Mouse (Mus musculus) splenic B cell, adult 2 months (primary cell): Measurements from ENCODE around the gene Prkca.

Experiments
- DNase-seq: peaks from one replicate; pipeline ENCODE4 v3.0.0-alpha.2; 2011; ENCODE audit warnings: low read depth, low spot score
- H3K27me3 ChIP-seq: 2 replicates; pipeline ENCODE4 v1.6.1; 2012; ENCODE audit warnings: mild to moderate bottlenecking, low read length, moderate library complexity, mixed read lengths; ENCODE audit not compliant: control insufficient read depth, poor library complexity, insufficient read depth, severe bottlenecking
- H3K36me3 ChIP-seq: 2 replicates; pipeline ENCODE4 v1.6.1; 2012; ENCODE audit warnings: mild to moderate bottlenecking, low read length, moderate library complexity, mixed read lengths; ENCODE audit not compliant: control insufficient read depth, poor library complexity, insufficient read depth, severe bottlenecking

The Prkca gene

DNA sequence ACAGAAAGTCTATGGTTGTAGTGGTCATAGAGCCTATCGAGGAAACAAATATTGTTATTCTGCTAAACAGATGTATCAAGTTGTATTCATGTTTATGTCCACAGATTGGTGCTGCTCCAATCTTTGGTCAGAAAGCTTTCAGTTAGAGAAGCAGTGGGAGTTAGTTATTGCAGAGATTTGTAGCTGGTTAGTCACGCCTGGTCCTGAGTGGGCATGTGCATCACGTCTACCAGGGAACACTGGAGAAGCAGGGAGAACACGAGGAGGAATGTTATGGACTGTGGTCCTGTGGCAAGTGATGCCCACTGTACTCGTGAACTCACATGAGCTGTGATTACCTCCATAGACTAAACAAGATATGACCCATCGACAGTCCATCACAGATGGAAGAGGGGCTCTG, 153.4 kb downstream of the Prkca start:
- Histone ChIP-seq H3K36me3 (peaks cover 2% of the 10 kb centered on the region; the same call in 1 of the 2 replicates), H3K27me3 (no peaks in the 10 kb centered on the region)
- DNase-seq: no peak

DNA sequence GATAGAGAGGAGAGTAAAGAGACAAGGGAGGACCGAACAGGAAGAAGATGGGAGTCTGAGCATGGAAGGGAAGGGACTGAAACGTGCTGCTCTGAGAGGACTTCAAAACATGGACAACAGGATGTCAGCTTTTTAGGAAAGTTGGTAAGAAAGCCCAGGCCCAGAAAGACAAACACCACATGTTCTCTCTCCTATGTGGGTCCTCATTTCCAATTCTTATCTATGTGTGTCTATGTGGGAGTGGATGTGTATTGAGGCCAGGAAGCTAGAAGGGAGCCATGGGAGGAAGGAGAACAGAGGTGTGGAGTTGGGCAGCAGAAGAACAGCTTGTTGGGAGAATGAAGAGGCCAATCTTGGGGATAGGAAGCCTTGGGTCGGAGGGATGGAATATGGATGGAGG, 154.4 kb downstream of the Prkca start:
- no peak for DNase-seq
- peaks cover 2% of the 10 kb centered on the region; the same call in 1 of the 2 replicates for H3K36me3 ChIP-seq
- H3K27me3 ChIP-seq: no peaks in the 10 kb centered on the region

DNA sequence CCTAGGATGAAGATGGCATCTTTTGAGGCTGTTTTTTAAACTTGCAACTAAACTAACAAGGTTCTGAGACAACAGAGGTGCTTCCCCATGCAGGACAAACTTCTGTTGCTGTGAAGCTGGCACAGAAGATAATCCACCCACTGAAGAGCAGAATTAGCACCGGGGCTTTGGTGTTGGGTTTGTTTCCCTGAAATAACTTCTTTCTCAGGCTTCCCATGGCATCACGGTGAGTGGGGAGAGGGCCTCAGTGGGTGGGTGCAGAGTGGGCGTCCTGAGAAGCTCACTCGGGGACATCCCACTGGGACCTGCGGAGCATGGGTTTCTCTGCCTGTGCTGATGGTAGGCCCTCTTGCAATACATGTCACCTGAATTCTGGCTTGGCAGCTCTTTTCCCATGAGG, 161.3 kb downstream of the Prkca start:
- no peaks in the 10 kb centered on the region for H3K27me3 ChIP-seq
- DNase-seq: no peak
- no peaks in the 10 kb centered on the region for H3K36me3 ChIP-seq

DNA sequence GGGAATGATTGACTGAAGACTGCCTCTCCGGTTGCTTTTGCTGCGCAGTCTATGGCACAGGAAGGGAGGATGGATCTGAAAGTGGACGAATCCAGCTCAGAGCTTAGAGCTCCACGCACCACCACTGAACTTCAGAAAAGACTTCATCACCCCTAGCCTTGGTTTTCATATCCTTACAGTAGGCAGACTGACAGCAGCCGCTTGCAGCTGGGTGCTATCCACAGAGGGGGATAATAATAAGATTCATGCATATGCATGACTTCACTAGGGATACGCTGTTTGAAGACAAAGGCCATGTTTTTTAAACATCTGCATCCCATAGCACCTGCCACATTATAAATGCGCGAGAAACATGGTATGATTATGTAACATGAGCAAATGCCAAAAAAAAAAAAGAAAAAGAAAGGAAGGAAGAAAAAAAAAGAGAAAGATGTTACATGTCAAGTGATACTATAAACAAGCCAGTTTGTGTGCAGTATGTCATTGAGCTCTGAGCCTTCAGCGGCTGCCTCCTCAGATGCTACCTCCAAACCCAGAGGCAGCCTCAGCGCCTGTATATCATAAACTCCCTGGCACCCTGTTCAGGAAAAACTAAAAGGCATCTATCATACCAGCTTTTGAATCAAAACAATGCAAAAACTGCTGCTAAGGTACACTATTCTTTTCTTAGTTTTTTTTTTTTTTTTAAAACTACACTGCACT, 162.6 kb downstream of the Prkca start:
- Histone ChIP-seq H3K36me3 (no peaks in the 10 kb centered on the region), H3K27me3 (no peaks in the 10 kb centered on the region)
- no peak for DNase-seq

DNA sequence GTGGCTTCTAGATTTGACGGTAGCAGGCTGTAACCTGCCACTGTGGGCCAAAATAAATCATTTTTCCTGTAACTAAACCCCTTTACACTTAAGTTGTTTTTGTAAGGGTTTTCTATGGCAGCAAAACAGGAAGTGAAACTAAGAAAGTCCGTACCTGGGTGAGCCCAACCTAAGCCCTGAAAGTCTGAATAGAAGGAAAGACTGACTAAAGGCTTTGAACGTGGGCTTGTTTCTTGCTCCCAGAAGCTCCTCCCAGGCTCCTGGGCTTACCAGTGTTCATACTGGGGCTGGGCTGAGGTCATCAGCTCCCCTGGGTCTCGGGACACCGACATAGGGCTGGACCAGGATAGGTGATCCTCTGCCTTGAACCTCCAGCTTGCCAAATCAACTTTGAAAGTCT, 164.9 kb downstream of the Prkca start:
- DNase-seq: peak; percentile 80
- H3K27me3 ChIP-seq: no peaks in the 10 kb centered on the region
- no peaks in the 10 kb centered on the region for H3K36me3 ChIP-seq

DNA sequence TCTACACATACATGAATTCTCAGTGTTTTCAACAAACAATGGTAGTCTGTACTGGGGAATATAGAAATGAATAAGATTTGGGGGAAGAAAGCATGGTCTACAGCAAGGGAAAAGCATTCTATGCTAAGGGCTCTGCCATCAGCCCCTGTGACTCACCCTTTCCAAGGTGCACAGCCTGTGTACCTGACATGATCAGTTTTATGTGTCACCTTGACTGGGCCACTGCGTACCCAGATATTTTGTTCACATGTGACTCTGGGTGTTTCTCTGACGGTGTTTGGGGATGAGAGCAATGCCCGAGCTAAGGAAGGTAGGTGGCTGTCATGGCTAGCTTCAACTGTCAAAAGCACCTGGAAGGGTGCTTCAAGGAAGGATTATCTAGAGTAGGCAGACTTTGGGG, 165.5 kb downstream of the Prkca start:
- Histone ChIP-seq H3K27me3 (no peaks in the 10 kb centered on the region), H3K36me3 (no peaks in the 10 kb centered on the region)
- DNase-seq: no peak

DNA sequence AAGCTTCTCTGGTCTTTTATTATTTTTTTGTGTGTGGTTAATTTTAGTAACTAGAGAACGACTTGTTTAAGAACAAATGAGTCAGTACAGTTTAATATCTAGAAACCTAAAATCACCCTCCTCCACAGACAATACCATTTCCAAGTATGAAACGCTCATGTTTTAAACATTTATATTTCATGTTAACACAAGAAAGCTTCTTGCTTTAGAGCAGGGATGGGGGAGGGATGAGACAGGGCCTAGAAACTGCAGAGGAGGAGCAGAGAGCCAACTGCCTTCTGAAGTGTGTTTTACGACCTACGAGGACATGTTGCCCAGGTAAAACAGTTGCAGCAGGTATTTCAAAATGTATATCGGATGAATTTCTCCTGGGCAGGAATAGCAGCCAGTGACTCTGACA, 167.0 kb downstream of the Prkca start:
- no peak for DNase-seq
- H3K36me3 ChIP-seq: no peaks in the 10 kb centered on the region

DNA sequence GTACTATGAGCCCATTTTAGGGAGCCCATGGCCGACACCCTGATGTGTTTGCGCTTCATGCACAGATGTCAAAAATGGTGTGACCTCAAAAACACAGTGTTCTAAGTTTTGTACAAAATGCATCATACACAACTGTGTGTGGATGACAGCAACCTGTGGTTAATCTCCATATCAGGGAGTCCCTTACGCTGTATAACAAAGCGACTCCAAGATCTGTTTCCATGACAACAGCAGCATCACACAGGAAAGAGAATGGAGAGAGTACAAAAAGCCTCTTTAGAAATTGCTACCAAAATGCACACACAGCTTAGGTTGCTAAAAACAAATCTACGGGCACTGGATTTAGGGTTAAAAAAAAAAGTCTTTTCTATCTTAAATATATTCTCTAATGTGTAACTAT, 171.8 kb downstream of the Prkca start:
- Histone ChIP-seq H3K27me3 (no peaks in the 10 kb centered on the region), H3K36me3 (no peaks in the 10 kb centered on the region)
- no peak for DNase-seq

More for the DNA sequence above, 167.0 kb downstream of the Prkca start:
- no peaks in the 10 kb centered on the region for H3K27me3 ChIP-seq

DNA sequence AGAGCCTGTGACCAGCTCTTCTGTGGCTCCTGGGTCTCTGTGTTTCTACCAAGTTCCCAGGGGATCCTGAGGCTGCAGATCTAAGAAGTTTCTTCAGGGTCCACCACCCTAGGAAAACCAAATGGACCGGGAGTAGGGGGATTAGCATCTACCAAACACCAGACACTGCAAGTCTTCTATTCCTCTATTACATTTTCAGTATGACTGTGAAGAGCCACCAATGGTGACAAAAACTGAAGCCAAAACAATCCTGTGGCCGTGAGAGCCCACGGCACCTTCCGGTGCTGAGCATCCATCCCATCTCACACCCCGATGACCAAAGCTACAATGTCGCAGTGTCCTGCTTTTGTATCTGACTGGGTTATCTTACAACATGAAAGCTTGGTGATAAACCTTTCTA, 172.5 kb downstream of the Prkca start:
- Histone ChIP-seq H3K36me3 (no peaks in the 10 kb centered on the region), H3K27me3 (no peaks in the 10 kb centered on the region)
- DNase-seq: no peak

DNA sequence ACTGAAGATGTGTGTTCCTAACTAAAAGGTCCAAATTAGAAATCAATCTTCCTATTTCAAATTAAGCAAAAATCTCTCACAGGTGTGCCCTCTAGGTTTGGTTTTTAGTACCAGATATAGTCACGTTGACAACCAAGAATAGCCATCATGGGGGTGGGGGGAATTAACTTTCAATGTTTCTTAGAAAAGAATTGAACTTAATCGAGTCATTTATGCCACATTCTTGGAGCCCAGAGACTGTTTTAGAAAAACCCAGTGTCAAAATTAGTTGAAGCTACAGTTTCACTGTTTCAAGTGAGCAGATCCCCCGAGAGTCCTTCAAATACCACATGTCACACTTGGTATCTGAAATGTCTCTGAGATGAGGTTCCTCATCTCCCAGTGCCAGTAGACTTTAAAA, 173.6 kb downstream of the Prkca start:
- DNase-seq: no peak
- Histone ChIP-seq H3K27me3 (no peaks in the 10 kb centered on the region), H3K36me3 (no peaks in the 10 kb centered on the region)

DNA sequence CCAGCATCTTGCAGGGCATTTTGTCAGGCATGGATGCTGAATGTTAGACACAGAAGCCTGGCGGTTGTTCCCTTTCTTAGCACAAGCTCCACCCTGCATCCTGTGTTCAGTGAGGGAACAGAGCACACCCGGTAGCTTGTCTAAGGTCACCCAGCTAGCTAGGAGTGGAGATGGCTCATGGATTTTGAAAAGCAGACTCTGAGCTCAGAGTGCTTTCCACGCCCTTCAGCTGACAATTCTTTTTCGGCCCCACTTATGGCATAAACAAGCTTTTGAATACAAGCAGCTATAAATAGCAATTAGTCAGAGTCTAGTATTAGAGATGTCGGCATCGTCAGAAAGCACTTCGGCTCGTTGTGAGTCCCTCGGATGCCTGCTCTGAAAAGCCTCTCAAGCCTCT, 178.0 kb downstream of the Prkca start:
- no peaks in the 10 kb centered on the region for H3K27me3 ChIP-seq
- no peaks in the 10 kb centered on the region for H3K36me3 ChIP-seq
- DNase-seq: no peak

DNA sequence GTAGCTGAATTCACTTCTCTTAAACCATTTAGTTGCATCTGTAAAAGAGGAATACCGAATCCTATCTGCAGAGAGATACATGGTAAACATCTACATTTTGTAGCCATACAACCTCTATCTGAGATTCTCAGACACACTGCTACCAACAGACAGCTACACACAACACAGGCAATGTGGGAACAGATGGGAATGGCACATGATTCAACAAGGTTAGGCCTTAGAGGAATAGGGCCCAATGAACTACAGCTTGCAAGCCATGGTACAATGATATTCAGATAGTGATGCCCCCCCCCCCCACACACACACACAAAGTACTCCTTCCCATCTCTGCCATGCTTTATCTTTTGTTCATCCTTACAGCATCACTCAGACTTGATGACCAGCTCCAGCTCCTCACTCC, 181.1 kb downstream of the Prkca start:
- Histone ChIP-seq H3K36me3 (no peaks in the 10 kb centered on the region), H3K27me3 (no peaks in the 10 kb centered on the region)
- DNase-seq: no peak

DNA sequence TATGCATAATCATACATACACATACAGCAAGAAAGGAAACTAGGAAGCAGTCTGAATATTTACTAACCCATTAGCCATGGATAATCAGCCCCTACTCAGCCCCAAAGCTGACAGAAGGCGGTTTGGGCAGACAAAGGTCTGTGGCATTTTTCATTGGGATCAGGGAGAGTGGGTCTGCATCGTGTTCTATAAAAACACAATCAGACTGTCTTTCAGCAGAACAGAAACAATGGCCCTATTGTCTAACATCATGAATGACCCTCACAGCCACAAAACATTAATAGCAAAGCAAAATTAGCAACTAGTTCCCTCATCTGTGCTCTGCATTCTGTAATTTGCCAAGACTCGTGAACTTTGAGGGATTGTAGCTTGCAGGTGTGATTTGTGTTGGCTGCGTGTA, 181.6 kb downstream of the Prkca start:
- DNase-seq: no peak
- H3K36me3 ChIP-seq: no peaks in the 10 kb centered on the region
- H3K27me3 ChIP-seq: no peaks in the 10 kb centered on the region

DNA sequence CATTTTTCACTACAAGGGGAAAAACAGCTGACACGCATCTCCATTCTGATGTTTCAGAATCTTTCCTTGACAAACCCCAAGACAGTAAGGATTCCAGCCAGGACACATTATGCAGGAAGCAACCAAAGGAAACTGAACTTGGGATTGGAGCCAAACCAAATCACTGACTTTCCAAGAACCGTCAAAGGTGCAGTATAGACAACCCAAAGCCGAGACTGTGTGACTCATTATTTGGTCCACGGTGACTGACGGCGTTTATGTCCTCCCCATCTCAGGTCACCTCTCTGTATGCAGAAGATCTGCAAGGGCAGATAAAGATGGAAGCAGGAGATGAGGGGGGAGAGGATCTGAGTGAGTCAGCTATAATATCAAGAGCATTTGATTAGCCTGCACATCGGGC, 183.7 kb downstream of the Prkca start:
- no peaks in the 10 kb centered on the region for H3K27me3 ChIP-seq
- no peak for DNase-seq

DNA sequence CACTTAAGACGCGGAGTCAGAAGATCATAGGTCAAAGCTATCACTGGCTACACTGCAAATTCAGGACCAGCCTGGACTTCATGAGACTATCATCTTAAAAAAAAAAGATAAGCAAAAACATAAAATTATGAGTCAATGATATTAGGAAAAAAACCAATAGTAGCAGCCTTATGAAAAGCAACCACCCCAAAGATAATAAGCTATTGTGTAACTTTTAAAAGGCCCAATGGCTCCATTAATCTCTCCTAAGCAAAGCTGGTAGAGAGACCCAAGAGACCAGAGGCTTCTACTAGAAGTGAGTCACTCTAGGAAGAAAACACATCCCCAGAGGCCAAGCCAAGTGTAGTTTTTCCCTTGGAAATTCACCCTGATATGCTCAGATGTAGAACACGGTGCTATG, 185.7 kb downstream of the Prkca start:
- H3K36me3 ChIP-seq: no peaks in the 10 kb centered on the region
- DNase-seq: no peak
- H3K27me3 ChIP-seq: no peaks in the 10 kb centered on the region

More for the DNA sequence above, 183.7 kb downstream of the Prkca start:
- H3K36me3 ChIP-seq: no peaks in the 10 kb centered on the region

DNA sequence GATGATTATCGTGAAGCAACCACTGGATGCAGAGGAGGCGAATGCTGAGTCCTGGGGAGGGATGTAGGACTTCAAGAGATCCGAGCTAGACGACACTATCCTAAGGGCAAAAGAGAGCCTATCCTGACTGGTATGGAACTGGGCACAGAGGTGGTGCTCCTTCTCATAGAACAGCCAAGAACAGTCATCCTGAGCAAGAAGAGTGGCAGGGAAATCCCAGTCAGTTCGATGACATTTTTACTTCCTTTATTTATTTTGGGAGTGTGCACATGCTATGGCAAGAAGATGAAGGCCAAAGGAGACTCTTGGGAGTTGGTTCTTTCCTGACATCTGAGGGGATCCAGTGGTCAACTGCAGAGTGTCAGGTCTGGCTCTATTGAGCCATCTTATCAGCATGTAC, 186.7 kb downstream of the Prkca start:
- no peaks in the 10 kb centered on the region for H3K36me3 ChIP-seq
- H3K27me3 ChIP-seq: no peaks in the 10 kb centered on the region
- no peak for DNase-seq
